9 mouse cellular contexts compared by ENCODE assay signal in genomic region chr3:79883092-79883491, GRCm38 (mm10). TPM values are rescaled to one million over a fixed set of nuclear protein-coding genes. Genes with fewer than 3 reads are reported as not detected.
A peak's percentile ranks its signal among the peaks of the same experiment; 100 is the strongest.
DNase-seq lines count a peak whose midpoint lies in the region; ATAC-seq and TF ChIP-seq lines count a peak whose summit lies in the region.
"Had no signal": no experiment of that assay in that cellular context is flagged by ENCODE, and none has a peak within 500 bp of the region (broad histone marks: within the 10 kb centered on the region; RNA-seq: fewer than 3 reads in every experiment).

No protein-coding gene starts in this region.

- peak; percentile 67 for DNase-seq in midbrain, embryonic 14.5 days
- peak; percentile 59 for DNase-seq in brain, embryonic 14.5 days (ENCODE audit: low read depth)
- peak; percentile 54 for DNase-seq in forebrain, embryonic 14.5 days (ENCODE audit: low spot score)
- DNase-seq in heart, postnatal 25 days (ENCODE audit: low spot score) = peak; percentile 39
- peak; percentile 68 for DNase-seq in limb, embryonic 11.5 days (ENCODE audit: low spot score)
- peak; percentile 62 for DNase-seq in ovary, postnatal 36 days (ENCODE audit: low spot score)
- DNase-seq in thymus, postnatal 4 days = peak; percentile 67

- H3K27ac ChIP-seq in midbrain, embryonic 14.5 days (replicated peaks; ENCODE audit: low read depth, low read length) = no peak overlapping the region
- no peak overlapping the region for H3K27ac ChIP-seq in midbrain, embryonic 16.5 days (ENCODE audit: low read length)
- no peak overlapping the region for H3K27ac ChIP-seq in forebrain, embryonic 14.5 days (ENCODE audit: low read depth, low read length)
- no peak overlapping the region for H3K27ac ChIP-seq in limb, embryonic 11.5 days (replicated peaks; ENCODE audit: low read depth, low read length)

- no peak for TF ChIP-seq POLR2A in brain, embryonic 14.5 days (IDR thresholded peaks at IDR 0.05; ENCODE audit: borderline replicate concordance, extremely low read depth, insufficient read depth, insufficient read length, poor library complexity, severe bottlenecking)

- H3K36me3 ChIP-seq in midbrain, embryonic 14.5 days (ENCODE audit: control insufficient read depth, insufficient read depth, low read length) = no peaks in the 10 kb centered on the region
- H3K36me3 ChIP-seq in midbrain, embryonic 16.5 days (ENCODE audit: control insufficient read depth, insufficient read depth, low read length) = no peaks in the 10 kb centered on the region
- H3K36me3 ChIP-seq in forebrain, embryonic 14.5 days (ENCODE audit: control insufficient read depth, insufficient read depth, low read length) = no peaks in the 10 kb centered on the region
- H3K36me3 ChIP-seq in limb, embryonic 11.5 days (ENCODE audit: control insufficient read depth, insufficient read depth, low read length) = no peaks in the 10 kb centered on the region

- H3K9ac ChIP-seq in midbrain, embryonic 14.5 days (replicated peaks; ENCODE audit: low read length) = no peak overlapping the region
- H3K9ac ChIP-seq in midbrain, embryonic 16.5 days (ENCODE audit: low read depth, low read length) = no peak overlapping the region
- no peak overlapping the region for H3K9ac ChIP-seq in forebrain, embryonic 14.5 days (ENCODE audit: low read length)
- no peak overlapping the region for H3K9ac ChIP-seq in limb, embryonic 11.5 days (ENCODE audit: low read length)

- H3K9me3 ChIP-seq in midbrain, embryonic 14.5 days (ENCODE audit: control insufficient read depth, low read length) = no peaks in the 10 kb centered on the region
- no peaks in the 10 kb centered on the region for H3K9me3 ChIP-seq in midbrain, embryonic 16.5 days (replicated peaks; ENCODE audit: control insufficient read depth, low read length, poor library complexity, severe bottlenecking)
- no peaks in the 10 kb centered on the region for H3K9me3 ChIP-seq in forebrain, embryonic 14.5 days (replicated peaks; ENCODE audit: control insufficient read depth, low read length)
- H3K9me3 ChIP-seq in limb, embryonic 11.5 days (ENCODE audit: control insufficient read depth, low read length) = no peaks in the 10 kb centered on the region

- TF ChIP-seq CTCF in brain, embryonic 14.5 days (IDR thresholded peaks at IDR 0.05; ENCODE audit: borderline replicate concordance, extremely low read depth, insufficient read depth, insufficient read length) = peak; percentile 77

- H3K27me3 ChIP-seq in midbrain, embryonic 14.5 days (ENCODE audit: control insufficient read depth, insufficient read depth, low read length) = no peaks in the 10 kb centered on the region
- no peaks in the 10 kb centered on the region for H3K27me3 ChIP-seq in midbrain, embryonic 16.5 days (ENCODE audit: control insufficient read depth, insufficient read depth, low read depth, low read length)
- no peaks in the 10 kb centered on the region for H3K27me3 ChIP-seq in forebrain, embryonic 14.5 days (replicated peaks; ENCODE audit: control insufficient read depth, insufficient read depth, low read length)
- H3K27me3 ChIP-seq in limb, embryonic 11.5 days (ENCODE audit: control insufficient read depth, insufficient read depth, low read length) = no peaks in the 10 kb centered on the region

- peak; percentile 15; the same call in 1 of the 2 replicates for ATAC-seq in midbrain, embryonic 14.5 days (ENCODE audit: low FRiP score, low TSS enrichment)
- ATAC-seq in midbrain, embryonic 16.5 days = no peak
- peak; percentile 45; the same call in 1 of the 2 replicates for ATAC-seq in forebrain, embryonic 14.5 days
- no peak for ATAC-seq in limb, embryonic 11.5 days (ENCODE audit: insufficient number of reproducible peaks, low FRiP score, low TSS enrichment, low read depth)

- H3K4me2 ChIP-seq in midbrain, embryonic 14.5 days (ENCODE audit: low read length) = no peak overlapping the region
- no peak overlapping the region for H3K4me2 ChIP-seq in midbrain, embryonic 16.5 days (ENCODE audit: low read length)
- H3K4me2 ChIP-seq in forebrain, embryonic 14.5 days (ENCODE audit: low read length) = no peak overlapping the region
- H3K4me2 ChIP-seq in limb, embryonic 11.5 days (ENCODE audit: low read depth, severe bottlenecking) = no peak overlapping the region

- WGBS in midbrain, embryonic 14.5 days = 52% methylated on average over 7 of the region's 7 CpGs
- WGBS in midbrain, embryonic 16.5 days = 46% methylated on average over 7 of the region's 7 CpGs
- 49% methylated on average over 7 of the region's 7 CpGs for WGBS in forebrain, embryonic 14.5 days
- 52% methylated on average over 7 of the region's 7 CpGs for WGBS in limb, embryonic 11.5 days

- H3K4me3 ChIP-seq in midbrain, embryonic 14.5 days (replicated peaks; ENCODE audit: low read depth, low read length) = no peak overlapping the region
- H3K4me3 ChIP-seq in midbrain, embryonic 16.5 days (ENCODE audit: low read depth, low read length) = no peak overlapping the region
- no peak overlapping the region for H3K4me3 ChIP-seq in forebrain, embryonic 14.5 days (ENCODE audit: low read depth, low read length)
- no peak overlapping the region for H3K4me3 ChIP-seq in limb, embryonic 11.5 days (ENCODE audit: low read depth, low read length)
- H3K4me3 ChIP-seq: erythroblast, embryonic 14.5 days had no signal

- intact Hi-C loops in heart, postnatal 25 days (cut with DNase I) = loop anchor here (2.0 kb wide), 1 partner anchor 28 kb away; no protein-coding TSS in a partner anchor

- no peaks in the 10 kb centered on the region; the same call in 1 of the 2 replicates for H3K4me1 ChIP-seq in midbrain, embryonic 14.5 days (ENCODE audit: control insufficient read depth, insufficient read depth, low read length)
- peaks cover 11% of the 10 kb centered on the region for H3K4me1 ChIP-seq in midbrain, embryonic 16.5 days (ENCODE audit: control insufficient read depth, insufficient read depth, low read length)
- H3K4me1 ChIP-seq in forebrain, embryonic 14.5 days (ENCODE audit: control insufficient read depth, insufficient read depth, low read length) = no peaks in the 10 kb centered on the region
- H3K4me1 ChIP-seq in limb, embryonic 11.5 days (ENCODE audit: control insufficient read depth, insufficient read depth, low read length) = peaks cover 22% of the 10 kb centered on the region

RNA-seq across cellular contexts. Expression of gene Fam198b, which starts 1.2 kb away (rescaled TPM):
- polyA plus RNA-seq in midbrain, embryonic 14.5 days (2014; fragmentation: Nextera tagmentation; extraction: Ambion mirVana) = 0.72 and 0.77 TPM in 2 replicates
- polyA plus RNA-seq in midbrain, embryonic 16.5 days (2015; fragmentation: Nextera tagmentation; extraction: Ambion mirVana) = 0.59 and 0.80 TPM in 2 replicates
- polyA plus RNA-seq in brain, embryonic 14.5 days (2012; rRNA removed) = 1.3 and 2.6 TPM in 2 replicates
- 1.2 and 1.3 TPM in 2 replicates for polyA plus RNA-seq in forebrain, embryonic 14.5 days (2014; fragmentation: Nextera tagmentation; extraction: Ambion mirVana)
- 10 to 100 TPM; 23.8 to 27.7 TPM for total RNA-seq in heart, postnatal 25 days (2021)
- polyA plus RNA-seq in limb, embryonic 11.5 days (2014; fragmentation: Nextera tagmentation; extraction: Ambion mirVana) = 6.0 and 9.3 TPM in 2 replicates

RNA-seq across cellular contexts. Expression of gene Tmem144, which starts 30.5 kb away (rescaled TPM):
- 0.39 and 0.97 TPM in 2 replicates for polyA plus RNA-seq in midbrain, embryonic 14.5 days (2014; fragmentation: Nextera tagmentation; extraction: Ambion mirVana)
- polyA plus RNA-seq in midbrain, embryonic 16.5 days (2015; fragmentation: Nextera tagmentation; extraction: Ambion mirVana) = 1.2 and 1.3 TPM in 2 replicates
- 0.44 and 0.60 TPM in 2 replicates for polyA plus RNA-seq in brain, embryonic 14.5 days (2012; rRNA removed)
- polyA plus RNA-seq in forebrain, embryonic 14.5 days (2014; fragmentation: Nextera tagmentation; extraction: Ambion mirVana) = 2.5 and 2.8 TPM in 2 replicates
- 1 to 10 TPM; 8.1 to 9.1 TPM for total RNA-seq in heart, postnatal 25 days (2021)
- 4.1 and 5.1 TPM in 2 replicates for polyA plus RNA-seq in limb, embryonic 11.5 days (2014; fragmentation: Nextera tagmentation; extraction: Ambion mirVana)
- polyA plus RNA-seq: erythroblast, embryonic 14.5 days had no signal

Comparison
In these comparisons a context has a peak if more than half of its experiments do, and no peak if none do; other contexts are left out.
1. ATAC-seq: peak in midbrain, embryonic 14.5 days (single experiment) and forebrain, embryonic 14.5 days (single experiment); none in midbrain, embryonic 16.5 days (single experiment) and limb, embryonic 11.5 days (single experiment).
2. Peak in every context shown above with its lines, with median percentiles within 50 percentile points of each other: DNase-seq.